Mouse (Mus musculus) embryonic fibroblast, embryonic 13.5 days (primary cell): ENCODE results near the gene Serpine1.

Source experiments
- CTCF ChIP-seq: IDR thresholded peaks from 2 replicates; pipeline ENCODE4 v1.5.1; 2011; ENCODE audit warnings: mild to moderate bottlenecking, control low read depth, low read length, moderate library complexity, borderline replicate concordance; ENCODE audit not compliant: insufficient read depth
- POLR2A ChIP-seq: IDR thresholded peaks from 2 replicates; pipeline ENCODE4 v1.6.1; 2011; ENCODE audit warnings: low read depth, mild to moderate bottlenecking, control low read depth, low read length, moderate library complexity

GRCm38 (mm10) chr5:137012401-137012950 is 59.6 kb downstream of the Serpine1 start:
- TF ChIP-seq CTCF, result no peak
- TF ChIP-seq POLR2A, result no peak
